Mouse (Mus musculus) gastrocnemius, postnatal 36 days (tissue): Measurements from ENCODE around the gene Ezh1. TPM values are rescaled to one million over a fixed set of nuclear protein-coding genes. Genes with fewer than 3 reads are reported as not detected.
A peak's percentile ranks its signal among the peaks of the same experiment; 100 is the strongest.

ENCODE experiments used
- DNase-seq, 2 experiments: peaks; one replicate each; pipeline ENCODE4 v3.0.0; 2022
- intact Hi-C: fragments of 180-260 bp; cut with DNase I; formaldehyde crosslinking; loops from one replicate; pipeline ENCODE4 v1.15.1; 2025
- long read RNA-seq, 2 experiments: library from polyadenylated mRNA; stranded (forward); transcript quantifications; one replicate each; pipeline ENCODE4 v2.0.0; 2021
- total RNA-seq, 2 experiments: library from RNA; stranded (reverse); gene quantifications; 2 replicates each; pipeline ENCODE4 v1.2.3; 2021

Gene Ezh1
- total RNA-seq = 10 to 100 TPM; 20.5 to 23.8 TPM
- long read RNA-seq, experiment 1, full-length matches to known transcripts = 7 of 10 reads
- long read RNA-seq, experiment 1, partial matches to known transcripts = 2 of 10 reads
- long read RNA-seq, experiment 1, other reads (novel, unspliced or antisense) = 1 of 10 reads
- long read RNA-seq, experiment 2, full-length matches to known transcripts = 8 of 16 reads
- long read RNA-seq, experiment 2, partial matches to known transcripts = 3 of 16 reads
- long read RNA-seq, experiment 2, other reads (novel, unspliced or antisense) = 5 of 16 reads

- DNase-seq = peak; percentile 82 to 90
- intact Hi-C loops = no loop called here
Measured at GRCm38 (mm10) chr11:101226065-101226701, at the start of gene Ezh1. TSS of gene Ezh1 (minus strand) at chr11:101226463.

DNA sequence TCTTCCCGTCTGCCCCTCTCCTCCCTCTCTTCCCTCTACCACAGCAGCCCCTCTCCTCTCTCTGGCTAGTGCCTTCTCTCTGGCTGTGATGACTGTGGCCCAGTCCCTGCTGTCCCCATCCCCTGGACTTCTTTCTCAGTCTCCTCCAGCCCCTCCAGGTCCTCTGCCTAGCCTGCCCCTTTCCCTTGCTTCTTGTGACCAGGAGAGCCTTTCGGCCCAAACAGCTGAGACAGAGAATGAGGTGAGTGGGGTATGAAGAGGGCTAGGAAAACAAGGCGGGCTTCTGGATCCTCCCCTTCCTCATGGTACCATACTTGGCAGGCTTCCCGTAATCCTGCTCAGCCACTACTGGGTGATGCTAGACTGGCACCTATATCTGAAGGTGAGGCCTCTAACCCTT, 49.0 kb upstream of the Ezh1 start:
- intact Hi-C loops = no loop called here
- no peak for DNase-seq

GRCm38 (mm10) chr11:101272446-101272845, 46.2 kb upstream of the Ezh1 start:
- intact Hi-C loops = no loop called here

DNA sequence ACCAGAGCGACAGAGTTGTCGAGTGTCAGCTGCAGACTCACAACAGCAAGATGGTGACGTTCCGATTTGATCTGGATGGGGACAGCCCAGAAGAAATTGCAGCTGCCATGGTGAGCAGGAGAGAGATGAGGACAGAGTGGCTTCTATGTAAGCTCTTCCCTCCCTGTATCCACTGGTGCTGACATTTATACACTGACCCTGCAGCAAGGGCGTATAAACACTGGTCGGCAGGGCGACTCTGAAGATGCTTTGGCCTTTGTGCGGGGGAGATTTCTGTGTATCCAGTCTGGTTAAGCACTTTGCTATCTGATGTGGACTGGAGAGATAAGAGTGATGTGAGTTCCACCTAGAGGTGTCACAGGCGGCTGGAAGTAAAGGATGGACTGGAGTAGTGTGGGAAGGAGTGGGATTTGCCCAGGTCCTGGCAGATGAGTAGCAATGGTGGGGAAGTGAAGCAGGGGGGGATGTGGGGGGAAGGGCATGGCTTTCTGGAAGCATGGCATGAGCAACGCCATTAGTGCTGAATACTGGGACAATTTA, 43.4 kb upstream of the Ezh1 start:
- no peak for DNase-seq
- intact Hi-C loops = no loop called here

More at GRCm38 (mm10) chr11:101272446-101272845, 46.2 kb upstream of the Ezh1 start:
- no peak for DNase-seq

- intact Hi-C loops = no loop called here
- no peak for DNase-seq
Measured at GRCm38 (mm10) chr11:101265906-101266305, 39.6 kb upstream of the Ezh1 start.

GRCm38 (mm10) chr11:101264954-101265471, 38.8 kb upstream of the Ezh1 start:
- no peak for DNase-seq
- intact Hi-C loops = no loop called here

DNA sequence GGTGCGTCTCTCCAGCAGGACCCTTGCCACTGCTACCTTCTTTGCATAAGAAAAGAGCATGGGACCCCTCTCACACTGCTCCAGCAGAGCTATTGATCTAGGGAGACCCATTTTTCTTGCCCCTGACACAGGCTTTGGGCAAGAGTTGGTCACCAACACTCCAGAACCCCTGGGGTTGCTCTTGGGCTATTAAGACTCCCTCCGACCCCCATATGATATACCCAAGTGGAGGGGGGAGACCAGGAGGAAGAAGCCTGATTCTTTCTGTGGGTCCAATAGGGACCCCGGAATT, 37.7 kb upstream of the Ezh1 start:
- no peak for DNase-seq
- intact Hi-C loops = no loop called here

DNA sequence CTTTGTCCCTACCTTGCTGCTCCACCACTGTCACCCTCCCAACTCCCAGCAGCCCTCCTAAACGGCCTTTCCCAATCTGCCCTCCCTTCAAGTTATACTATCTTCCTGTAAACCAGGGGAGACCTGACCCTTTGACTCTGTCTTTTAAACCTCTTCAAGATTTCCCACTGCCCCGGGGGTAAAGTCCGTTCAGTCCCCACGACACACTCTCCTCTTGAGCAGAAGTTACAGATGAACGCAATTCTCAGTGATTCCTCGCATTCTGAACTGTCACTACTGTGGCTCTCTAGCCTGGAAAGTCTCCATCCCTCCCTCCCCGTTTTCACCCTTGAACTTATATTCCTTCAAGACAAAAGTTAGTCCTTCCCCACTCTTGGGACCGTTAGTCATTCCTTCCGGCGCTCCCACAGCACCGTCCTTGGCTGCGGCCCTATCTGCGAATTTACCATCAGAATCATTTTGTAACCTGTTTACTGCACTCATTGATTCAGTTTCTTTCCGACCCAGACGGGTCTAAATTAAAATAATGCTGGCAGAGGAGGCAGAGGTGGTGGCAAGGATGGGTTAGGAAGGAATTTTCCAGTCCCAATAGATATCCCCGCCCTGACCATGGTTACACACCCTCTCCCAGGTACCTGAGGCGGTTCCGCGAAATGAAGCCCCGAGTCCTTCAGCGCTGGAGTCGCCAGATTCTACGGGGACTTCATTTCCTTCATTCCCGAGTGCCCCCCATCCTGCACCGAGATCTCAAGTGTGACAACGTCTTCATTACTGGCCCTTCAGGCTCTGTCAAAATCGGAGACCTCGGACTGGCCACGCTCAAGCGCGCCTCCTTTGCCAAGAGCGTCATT, 37.1 kb upstream of the Ezh1 start:
- intact Hi-C loops = no loop called here
- DNase-seq = no peak

DNA sequence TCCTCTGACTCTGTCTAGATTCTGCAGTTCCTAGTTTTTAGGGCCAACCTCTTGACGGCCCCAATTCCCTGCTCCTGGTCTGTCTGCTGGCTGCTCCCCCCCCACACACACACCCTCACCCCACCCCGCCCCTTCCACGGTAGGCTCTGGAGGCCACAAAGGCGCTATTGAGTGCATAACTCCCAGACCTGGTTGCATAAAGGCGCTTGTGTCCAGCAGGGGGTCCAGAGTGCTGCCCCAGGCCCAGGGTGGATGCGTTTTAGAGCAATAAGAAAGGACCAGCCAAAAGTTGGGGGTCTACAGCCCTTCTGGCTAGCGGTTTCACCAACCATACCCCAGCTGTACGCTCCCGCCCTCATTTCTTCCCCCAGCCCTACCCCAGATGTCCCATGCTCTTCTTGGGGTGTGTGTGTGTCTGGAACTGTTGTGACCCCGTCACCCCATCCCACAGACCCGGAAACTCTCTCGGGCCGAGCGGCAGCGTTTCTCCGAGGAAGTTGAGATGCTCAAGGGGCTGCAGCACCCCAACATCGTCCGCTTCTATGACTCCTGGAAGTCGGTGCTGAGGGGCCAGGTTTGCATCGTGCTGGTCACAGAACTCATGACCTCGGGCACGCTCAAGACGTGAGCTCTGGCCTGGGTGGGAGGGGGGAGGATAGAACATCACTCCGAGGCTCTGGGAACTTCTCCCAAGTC, 36.2 kb upstream of the Ezh1 start:
- no peak for DNase-seq
- intact Hi-C loops = no loop called here

DNA sequence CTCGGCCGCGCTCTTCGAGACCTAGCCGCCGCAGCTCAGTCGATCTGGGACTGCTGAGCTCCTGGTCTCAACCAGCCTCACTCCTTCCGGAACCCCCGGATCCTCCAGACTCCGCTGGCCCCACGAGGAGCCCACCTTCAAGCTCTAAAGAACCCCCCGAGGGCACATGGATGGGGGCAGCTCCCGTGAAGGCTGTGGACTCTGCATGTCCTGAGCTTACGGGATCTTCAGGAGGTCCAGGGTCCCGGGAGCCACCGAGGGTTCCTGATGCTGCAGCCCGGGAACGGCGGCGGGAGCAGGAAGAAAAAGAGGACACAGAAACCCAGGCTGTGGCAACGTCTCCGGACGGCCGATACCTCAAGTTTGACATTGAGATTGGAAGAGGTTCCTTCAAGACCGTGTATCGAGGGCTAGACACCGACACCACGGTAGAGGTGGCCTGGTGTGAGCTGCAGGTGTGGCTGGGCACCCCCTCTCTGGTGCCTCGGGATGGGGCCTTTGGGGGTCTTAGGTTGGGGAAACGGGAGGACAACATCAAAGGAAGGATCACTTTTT, 34.6 kb upstream of the Ezh1 start:
- DNase-seq = no peak
- intact Hi-C loops = no loop called here

GRCm38 (mm10) chr11:101259948-101260825, 33.9 kb upstream of the Ezh1 start, which contains the start of gene Wnk4:
TSS of gene Wnk4 (plus strand) at chr11:101260567.
- intact Hi-C loops = no loop called here
- peak in 1 of 2 experiments; percentile 42 for DNase-seq

DNA sequence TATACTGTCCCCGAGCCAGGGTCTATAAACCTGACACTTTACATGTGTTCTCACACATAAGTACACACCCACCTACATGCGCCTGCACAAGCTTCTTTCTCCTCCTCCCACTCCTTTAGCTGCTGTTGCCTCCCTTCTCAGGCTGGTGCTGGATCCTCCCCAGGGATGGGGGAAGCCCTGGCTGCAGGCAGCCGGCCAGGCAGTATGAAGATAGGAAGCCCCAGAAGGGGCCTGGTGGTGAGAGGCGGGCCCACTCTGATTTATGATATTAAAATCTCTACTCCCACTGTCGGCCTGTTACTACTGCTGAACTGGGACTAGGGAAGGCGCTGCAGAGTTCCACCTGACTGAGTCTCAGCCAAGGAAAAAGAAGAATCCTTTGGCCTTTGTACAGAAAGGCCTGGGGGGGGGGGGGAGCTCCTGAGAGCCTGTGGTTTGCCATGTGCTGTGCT, 33.0 kb upstream of the Ezh1 start:
- DNase-seq = no peak
- intact Hi-C loops = no loop called here

GRCm38 (mm10) chr11:101255826-101256775, 29.8 kb upstream of the Ezh1 start:
- no peak for DNase-seq
- intact Hi-C loops = no loop called here

- DNase-seq = peak; percentile 78 to 79
- intact Hi-C loops = no loop called here
Measured at GRCm38 (mm10) chr11:101253613-101254389, 27.5 kb upstream of the Ezh1 start, which contains the start of gene Vps25. TSS of gene Vps25 (plus strand) at chr11:101253707.

- intact Hi-C loops = no loop called here
- no peak for DNase-seq
Measured at GRCm38 (mm10) chr11:101252941-101253340, 26.7 kb upstream of the Ezh1 start.

GRCm38 (mm10) chr11:101251031-101251430, 24.8 kb upstream of the Ezh1 start:
- intact Hi-C loops = no loop called here
- DNase-seq = no peak
